Comparison of ENCODE assay signal across 16 mouse cellular contexts in genomic region chr14:118796694-118797058, GRCm38 (mm10). TPM values are rescaled to one million over a fixed set of nuclear protein-coding genes. Genes with fewer than 3 reads are reported as not detected.
DNase-seq lines count a peak whose midpoint lies in the region; ATAC-seq and TF ChIP-seq lines count a peak whose summit lies in the region.
"Had no signal": no experiment of that assay in that cellular context is flagged by ENCODE, and none has a peak within 500 bp of the region (broad histone marks: within the 10 kb centered on the region; RNA-seq: fewer than 3 reads in every experiment).

No protein-coding gene starts in this region.

- H3K4me2 ChIP-seq in hindbrain, embryonic 11.5 days (replicated peaks; ENCODE audit: low read depth, low read length), result no peak overlapping the region
- H3K4me2 ChIP-seq: limb, embryonic 15.5 days had no signal

- H3K9ac ChIP-seq in hindbrain, embryonic 11.5 days (ENCODE audit: low read depth, low read length), result no peak overlapping the region
- H3K9ac ChIP-seq: limb, embryonic 15.5 days had no signal

- no peaks in the 10 kb centered on the region for H3K36me3 ChIP-seq in hindbrain, embryonic 10.5 days
- H3K36me3 ChIP-seq in hindbrain, embryonic 11.5 days (ENCODE audit: control insufficient read depth, insufficient read depth, low read length), result no peaks in the 10 kb centered on the region
- no peaks in the 10 kb centered on the region for H3K36me3 ChIP-seq in thymus, adult 2 months (ENCODE audit: control insufficient read depth, insufficient read depth, low read length)
- H3K36me3 ChIP-seq in limb, embryonic 10.5 days, result no peaks in the 10 kb centered on the region
- H3K36me3 ChIP-seq: limb, embryonic 15.5 days had no signal

- H3K4me1 ChIP-seq in hindbrain, embryonic 10.5 days (replicated peaks), result peaks cover 29% of the 10 kb centered on the region
- H3K4me1 ChIP-seq in hindbrain, embryonic 11.5 days (replicated peaks; ENCODE audit: control insufficient read depth, insufficient read depth, low read length), result no peaks in the 10 kb centered on the region
- H3K4me1 ChIP-seq in thymus, adult 2 months (replicated peaks; ENCODE audit: control insufficient read depth, insufficient read depth, low read length), result peaks cover 66% of the 10 kb centered on the region
- H3K4me1 ChIP-seq in limb, embryonic 10.5 days, result peaks cover 19% of the 10 kb centered on the region
- H3K4me1 ChIP-seq: limb, embryonic 15.5 days had no signal

- H3K4me3 ChIP-seq in hindbrain, embryonic 10.5 days, result no peak overlapping the region
- H3K4me3 ChIP-seq in hindbrain, embryonic 11.5 days (ENCODE audit: low read depth, low read length), result no peak overlapping the region
- H3K4me3 ChIP-seq in thymus, adult 2 months (ENCODE audit: control insufficient read depth, insufficient read depth, low read length), result peak overlapping the region; percentile 30
- H3K4me3 ChIP-seq in limb, embryonic 10.5 days, result no peak overlapping the region
- H3K4me3 ChIP-seq: limb, embryonic 15.5 days had no signal

- H3K9me3 ChIP-seq in hindbrain, embryonic 10.5 days, result no peaks in the 10 kb centered on the region
- H3K9me3 ChIP-seq in hindbrain, embryonic 11.5 days (ENCODE audit: control insufficient read depth, low read length), result no peaks in the 10 kb centered on the region
- no peaks in the 10 kb centered on the region for H3K9me3 ChIP-seq in limb, embryonic 10.5 days (replicated peaks)
- H3K9me3 ChIP-seq: limb, embryonic 15.5 days had no signal

- H3K27ac ChIP-seq in hindbrain, embryonic 10.5 days, result peak overlapping the region; percentile 70
- H3K27ac ChIP-seq in hindbrain, embryonic 11.5 days (ENCODE audit: low read depth, low read length), result no peak overlapping the region
- H3K27ac ChIP-seq in thymus, adult 2 months (ENCODE audit: control insufficient read depth, insufficient read depth, low read length), result peak overlapping the region; percentile 99
- H3K27ac ChIP-seq in limb, embryonic 10.5 days, result 0 out of 2 replicates have a peak overlapping the region, but pooled peaks have one; percentile 19
- H3K27ac ChIP-seq: limb, embryonic 15.5 days; macrophage had no signal

- TF ChIP-seq CTCF in thymus, adult 2 months (IDR thresholded peaks at IDR 0.05; ENCODE audit: borderline replicate concordance, control insufficient read depth, extremely low read depth, insufficient read depth, low read length, poor library complexity), result no peak

- ATAC-seq in hindbrain, embryonic 11.5 days (ENCODE audit: low FRiP score), result no peak
- ATAC-seq: forebrain, embryonic 14.5 days; inflammation-experienced regulatory T-cells, adult 6 months had no signal

- WGBS in hindbrain, embryonic 10.5 days, result 67% methylated on average over 5 of the region's 5 CpGs
- WGBS in hindbrain, embryonic 11.5 days, result 66% methylated on average over 5 of the region's 5 CpGs
- 8% methylated on average over 5 of the region's 5 CpGs for WGBS in thymus, adult 2 months
- 63% methylated on average over 5 of the region's 5 CpGs for WGBS in limb, embryonic 10.5 days

- TF ChIP-seq POLR2A in thymus, adult 2 months (IDR thresholded peaks at IDR 0.05; ENCODE audit: control insufficient read depth, extremely low read depth, insufficient read depth, low read length, poor library complexity), result no peak

- no peak for DNase-seq in hindbrain, embryonic 10.5 days (ENCODE audit: low spot score)
- no peak for DNase-seq in hindbrain, embryonic 11.5 days (ENCODE audit: low spot score)
- DNase-seq in thymus, adult 2 months, result no peak
- DNase-seq in thymus, postnatal 0 days (ENCODE audit: low spot score), result no peak
- DNase-seq in limb, embryonic 10.5 days (ENCODE audit: low spot score), result no peak
- no peak for DNase-seq in layer of hippocampus, adult 18-20 months (ENCODE audit: low spot score in 2 of 2)
- no peak for DNase-seq in urinary bladder, postnatal 4 days (ENCODE audit: low spot score in 2 of 2)
- DNase-seq: cerebellum, adult 11 months; cerebellum, postnatal 36 days; layer of hippocampus, adult 9-11 months; midbrain, embryonic 14.5 days had no signal

- 0 out of 2 replicates have a peak, but pooled peaks cover 3% of the 10 kb centered on the region for H3K27me3 ChIP-seq in hindbrain, embryonic 10.5 days (ENCODE audit: insufficient read depth, poor library complexity, severe bottlenecking)
- H3K27me3 ChIP-seq in hindbrain, embryonic 11.5 days (ENCODE audit: control insufficient read depth, insufficient read depth, low read length), result 0 out of 2 replicates have a peak, but pooled peaks cover 2% of the 10 kb centered on the region
- no peaks in the 10 kb centered on the region for H3K27me3 ChIP-seq in thymus, adult 2 months (ENCODE audit: control insufficient read depth, insufficient read depth, low read length)
- H3K27me3 ChIP-seq in limb, embryonic 10.5 days (ENCODE audit: low read depth, poor library complexity, severe bottlenecking), result peaks cover 12% of the 10 kb centered on the region; the same call in 1 of the 2 replicates
- H3K27me3 ChIP-seq: limb, embryonic 15.5 days had no signal

RNA-seq across cellular contexts. Expression of gene Cldn10, which starts 9.0 kb away (rescaled TPM):
- 0.56 and 0.75 TPM in 2 replicates for polyA plus RNA-seq in hindbrain, embryonic 10.5 days (2016; fragmentation: Nextera tagmentation; extraction: Ambion mirVana)
- 0.89 and 0.99 TPM in 2 replicates for polyA plus RNA-seq in hindbrain, embryonic 11.5 days (2014; fragmentation: Nextera tagmentation; extraction: Ambion mirVana)
- 0.89 and 1.2 TPM in 2 replicates for polyA plus RNA-seq in thymus, adult 2 months (2012; rRNA removed)
- polyA plus RNA-seq in thymus, postnatal 0 days (2015; fragmentation: Nextera tagmentation; extraction: Ambion mirVana), result 1.7 TPM in 2 replicates
- 1.4 and 3.4 TPM in 2 replicates for polyA plus RNA-seq in limb, embryonic 10.5 days (2016; fragmentation: Nextera tagmentation; extraction: Ambion mirVana)
- total RNA-seq in layer of hippocampus, adult 18-20 months (2021), result 10 to 100 TPM; 32.6 to 39.8 TPM
- total RNA-seq: hematopoietic stem cell, adult 5-6 weeks had no signal
- polyA plus RNA-seq: macrophage had no signal
